Mouse (Mus musculus): ENCODE results near the gene Slc26a6.

DNA sequence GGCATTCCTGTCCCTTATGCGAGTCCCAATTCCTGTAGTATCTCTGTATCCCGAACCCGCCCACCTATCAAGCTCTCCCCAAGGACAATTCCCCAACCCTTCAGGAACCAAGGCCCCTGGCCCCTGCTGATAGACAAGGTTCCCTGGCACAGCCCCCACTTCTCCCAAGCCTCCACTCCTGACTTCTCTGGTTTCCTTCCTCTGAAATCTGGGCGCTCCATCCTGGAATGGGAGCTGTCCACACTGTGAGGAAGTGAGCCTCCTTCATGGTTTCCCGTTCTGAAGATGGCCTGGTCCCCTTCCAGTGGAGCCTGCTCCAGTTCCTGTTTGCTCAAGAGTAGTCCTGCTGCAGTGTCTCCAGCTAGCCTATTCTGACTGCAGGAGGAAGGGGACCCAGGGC is 43.9 kb upstream of the Slc26a6 start:
- TF ChIP-seq CTCF (IDR thresholded peaks at IDR 0.05; ENCODE audit: insufficient read depth, low read depth, low read length): no peak
- TF ChIP-seq POLR2A (IDR thresholded peaks at IDR 0.05; ENCODE audit: insufficient read depth, low read depth, low read length): no peak
